Mouse (Mus musculus): ENCODE results near the gene Ptpn3. TPM values are rescaled to one million over a fixed set of nuclear protein-coding genes. Genes with fewer than 3 reads are reported as not detected.

Ptpn3 gene
- polyA plus RNA-seq, 1 experiment from 2014 or later = 3.3 TPM

DNA sequence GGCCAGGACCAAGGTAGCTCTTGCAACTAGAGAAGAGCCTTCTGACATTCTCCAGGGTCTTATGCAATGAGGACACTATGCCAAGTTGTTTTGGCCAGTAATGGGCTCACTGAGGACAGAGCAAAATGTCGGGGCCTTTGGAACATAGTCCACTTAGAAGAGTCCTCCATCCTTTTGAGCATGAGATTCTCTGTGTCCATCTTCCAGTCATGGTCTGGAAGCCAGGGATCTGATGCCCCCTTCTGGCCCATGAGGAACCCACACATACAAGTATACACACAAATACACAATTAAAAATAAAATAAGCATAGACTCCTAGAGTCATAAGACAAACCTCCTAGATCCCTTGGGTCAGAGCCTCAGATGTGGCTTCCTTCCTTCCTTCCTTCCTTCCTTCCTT lies 120.1 kb downstream of the Ptpn3 start:
- ATAC-seq (ENCODE audit: insufficient number of reproducible peaks, insufficient read depth, low FRiP score, low read depth) = no peak
- Histone ChIP-seq H3K4me1 (ENCODE audit: control insufficient read depth in 2 of 2, insufficient read depth in 2 of 2, low read length in 2 of 2) (peaks cover 0 to 3% of the 10 kb centered on the region in 2 experiments; a peak in 1 of 4 replicates), H3K4me3 (ENCODE audit: control insufficient read depth in 1 of 2, insufficient read depth in 1 of 2, low read depth in 1 of 2, low read length in 2 of 2) (no peak overlapping the region), H3K27me3 (ENCODE audit: control insufficient read depth, insufficient read depth, low read length) (no peaks in the 10 kb centered on the region), H3K4me2 (ENCODE audit: low read length) (no peak overlapping the region), H3K9ac (ENCODE audit: low read length) (no peak overlapping the region), H3K36me3 (ENCODE audit: control insufficient read depth, insufficient read depth, low read length) (no peaks in the 10 kb centered on the region), H3K27ac (replicated peaks in 1 of 2; ENCODE audit: control insufficient read depth in 1 of 2, insufficient read depth in 1 of 2, low read depth in 2 of 2, low read length in 2 of 2) (no peak overlapping the region), H3K9me3 (ENCODE audit: control insufficient read depth, low read length) (no peaks in the 10 kb centered on the region)
- 68% methylated on average over 1 of the region's 1 CpGs for WGBS

DNA sequence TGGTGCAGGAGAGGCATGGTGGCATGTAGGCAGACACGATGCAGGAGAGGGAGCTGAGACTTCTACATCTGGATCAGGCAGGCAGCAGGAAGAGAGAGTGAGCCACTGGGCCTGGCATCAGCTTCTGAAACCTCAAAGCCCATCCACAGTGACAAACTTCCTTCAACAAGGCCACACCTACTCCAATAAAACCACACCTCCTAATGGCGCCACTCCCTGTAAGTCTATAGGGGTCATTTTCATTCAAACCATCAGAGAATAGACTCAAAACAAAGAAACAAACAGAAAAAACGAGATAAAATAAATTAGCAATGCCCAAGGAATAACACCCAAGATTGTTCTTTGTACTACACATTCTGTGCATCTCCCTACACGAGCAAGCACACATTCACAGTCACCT lies 122.8 kb downstream of the Ptpn3 start:
- ATAC-seq (ENCODE audit: insufficient number of reproducible peaks, insufficient read depth, low FRiP score, low read depth) = no peak
- Histone ChIP-seq H3K9me3 (ENCODE audit: control insufficient read depth, low read length) (no peaks in the 10 kb centered on the region), H3K4me3 (ENCODE audit: control insufficient read depth in 1 of 2, insufficient read depth in 1 of 2, low read depth in 1 of 2, low read length in 2 of 2) (no peak overlapping the region), H3K27me3 (ENCODE audit: control insufficient read depth, insufficient read depth, low read length) (no peaks in the 10 kb centered on the region), H3K4me1 (ENCODE audit: control insufficient read depth in 2 of 2, insufficient read depth in 2 of 2, low read length in 2 of 2) (peaks cover 5 to 6% of the 10 kb centered on the region in 2 experiments), H3K27ac (replicated peaks in 1 of 2; ENCODE audit: control insufficient read depth in 1 of 2, insufficient read depth in 1 of 2, low read depth in 2 of 2, low read length in 2 of 2) (no peak overlapping the region), H3K36me3 (ENCODE audit: control insufficient read depth, insufficient read depth, low read length) (no peaks in the 10 kb centered on the region), H3K9ac (ENCODE audit: low read length) (no peak overlapping the region), H3K4me2 (ENCODE audit: low read length) (no peak overlapping the region)
- WGBS = 75% methylated on average over 4 of the region's 4 CpGs

DNA sequence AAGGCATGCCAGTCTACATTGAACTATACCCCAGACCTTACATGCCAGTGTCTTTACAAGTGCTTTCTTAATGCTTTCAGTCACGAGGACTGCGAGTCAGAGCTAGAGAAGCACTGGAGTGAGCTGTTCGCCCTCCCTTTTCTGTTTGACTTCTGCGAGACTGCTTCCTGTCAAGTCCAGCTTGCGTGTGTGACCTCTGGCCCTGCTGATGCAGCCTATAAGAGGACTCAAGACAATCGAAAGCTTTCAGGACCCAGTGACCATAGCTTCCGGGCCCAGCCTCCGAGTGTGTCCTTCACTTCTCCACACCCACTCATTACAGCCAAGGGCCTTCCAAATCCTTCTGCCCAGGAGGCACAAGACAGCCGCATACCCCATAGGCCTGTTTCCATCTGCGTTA lies 126.3 kb downstream of the Ptpn3 start:
- Histone ChIP-seq H3K9ac (ENCODE audit: low read length) (no peak overlapping the region), H3K27ac (replicated peaks in 1 of 2; ENCODE audit: control insufficient read depth in 1 of 2, insufficient read depth in 1 of 2, low read depth in 2 of 2, low read length in 2 of 2) (no peak overlapping the region), H3K4me3 (ENCODE audit: control insufficient read depth in 1 of 2, insufficient read depth in 1 of 2, low read depth in 1 of 2, low read length in 2 of 2) (no peak overlapping the region), H3K27me3 (ENCODE audit: control insufficient read depth, insufficient read depth, low read length) (no peaks in the 10 kb centered on the region), H3K9me3 (ENCODE audit: control insufficient read depth, low read length) (no peaks in the 10 kb centered on the region), H3K4me2 (ENCODE audit: low read length) (no peak overlapping the region), H3K36me3 (ENCODE audit: control insufficient read depth, insufficient read depth, low read length) (no peaks in the 10 kb centered on the region), H3K4me1 (ENCODE audit: control insufficient read depth in 2 of 2, insufficient read depth in 2 of 2, low read length in 2 of 2) (peaks cover 7 to 10% of the 10 kb centered on the region in 2 experiments)
- WGBS = 61% methylated on average over 10 of the region's 10 CpGs
- ATAC-seq (ENCODE audit: insufficient number of reproducible peaks, insufficient read depth, low FRiP score, low read depth) = no peak

GRCm38 (mm10) chr4:57172861-57173260 lies 128.8 kb downstream of the Ptpn3 start:
- no peak overlapping the region for H3K27ac ChIP-seq (replicated peaks in 1 of 2; ENCODE audit: control insufficient read depth in 1 of 2, insufficient read depth in 1 of 2, low read depth in 2 of 2, low read length in 2 of 2)
- H3K4me1 ChIP-seq (ENCODE audit: control insufficient read depth in 2 of 2, insufficient read depth in 2 of 2, low read length in 2 of 2) = peaks cover 7 to 10% of the 10 kb centered on the region in 2 experiments
- ATAC-seq (ENCODE audit: insufficient number of reproducible peaks, insufficient read depth, low FRiP score, low read depth) = no peak; the same call in 1 of the 2 replicates
- H3K4me3 ChIP-seq (ENCODE audit: control insufficient read depth in 1 of 2, insufficient read depth in 1 of 2, low read depth in 1 of 2, low read length in 2 of 2) = no peak overlapping the region
- no peaks in the 10 kb centered on the region for H3K27me3 ChIP-seq (ENCODE audit: control insufficient read depth, insufficient read depth, low read length)
- no peak overlapping the region for H3K4me2 ChIP-seq (ENCODE audit: low read length)
- H3K9me3 ChIP-seq (ENCODE audit: control insufficient read depth, low read length) = no peaks in the 10 kb centered on the region
- H3K36me3 ChIP-seq (ENCODE audit: control insufficient read depth, insufficient read depth, low read length) = no peaks in the 10 kb centered on the region
- H3K9ac ChIP-seq (ENCODE audit: low read length) = no peak overlapping the region
- 41% methylated on average over 8 of the region's 8 CpGs for WGBS

DNA sequence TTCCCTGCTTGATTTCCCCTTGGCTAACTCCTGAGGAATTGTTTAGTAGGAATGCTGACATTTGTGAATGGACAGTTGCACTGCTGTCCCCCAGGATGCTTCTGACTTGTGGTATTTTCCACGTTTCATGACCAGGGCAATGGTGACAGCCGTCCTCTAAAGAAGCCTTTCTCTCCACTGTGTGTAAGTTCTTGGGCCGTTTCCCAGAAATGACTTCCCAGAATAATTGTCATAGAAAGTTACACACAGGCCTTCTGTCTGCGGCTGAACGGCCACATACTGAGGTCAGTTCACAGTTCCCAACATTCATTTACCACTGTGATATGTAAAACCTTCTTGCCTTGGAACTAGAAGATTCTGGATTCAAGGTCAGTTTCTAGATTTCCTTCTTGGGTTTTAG lies 129.8 kb downstream of the Ptpn3 start:
- 0 out of 2 replicates have a peak, but pooled peaks have one; percentile 9 for ATAC-seq (ENCODE audit: insufficient number of reproducible peaks, insufficient read depth, low FRiP score, low read depth)
- H3K4me1 ChIP-seq (ENCODE audit: control insufficient read depth in 2 of 2, insufficient read depth in 2 of 2, low read length in 2 of 2) = peaks cover 7 to 10% of the 10 kb centered on the region in 2 experiments
- no peaks in the 10 kb centered on the region for H3K27me3 ChIP-seq (ENCODE audit: control insufficient read depth, insufficient read depth, low read length)
- H3K27ac ChIP-seq (replicated peaks in 1 of 2; ENCODE audit: control insufficient read depth in 1 of 2, insufficient read depth in 1 of 2, low read depth in 2 of 2, low read length in 2 of 2) = peak overlapping the region; percentile 51 to 63; a peak in 3 of 4 replicates
- H3K9ac ChIP-seq (ENCODE audit: low read length) = no peak overlapping the region
- H3K4me2 ChIP-seq (ENCODE audit: low read length) = no peak overlapping the region
- no peak overlapping the region for H3K4me3 ChIP-seq (ENCODE audit: control insufficient read depth in 1 of 2, insufficient read depth in 1 of 2, low read depth in 1 of 2, low read length in 2 of 2)
- no peaks in the 10 kb centered on the region for H3K36me3 ChIP-seq (ENCODE audit: control insufficient read depth, insufficient read depth, low read length)
- 30% methylated on average over 5 of the region's 5 CpGs for WGBS
- no peaks in the 10 kb centered on the region for H3K9me3 ChIP-seq (ENCODE audit: control insufficient read depth, low read length)

- peaks cover 2 to 4% of the 10 kb centered on the region in 2 experiments; a peak in 3 of 4 replicates for H3K4me1 ChIP-seq (ENCODE audit: control insufficient read depth in 2 of 2, insufficient read depth in 2 of 2, low read length in 2 of 2)
- WGBS = 92% methylated on average over 3 of the region's 3 CpGs
- H3K4me2 ChIP-seq (ENCODE audit: low read length) = no peak overlapping the region
- H3K9me3 ChIP-seq (ENCODE audit: control insufficient read depth, low read length) = no peaks in the 10 kb centered on the region
- no peak overlapping the region for H3K4me3 ChIP-seq (ENCODE audit: control insufficient read depth in 1 of 2, insufficient read depth in 1 of 2, low read depth in 1 of 2, low read length in 2 of 2)
- ATAC-seq (ENCODE audit: insufficient number of reproducible peaks, insufficient read depth, low FRiP score, low read depth) = no peak
- H3K9ac ChIP-seq (ENCODE audit: low read length) = no peak overlapping the region
- H3K27me3 ChIP-seq (ENCODE audit: control insufficient read depth, insufficient read depth, low read length) = no peaks in the 10 kb centered on the region
- H3K36me3 ChIP-seq (ENCODE audit: control insufficient read depth, insufficient read depth, low read length) = no peaks in the 10 kb centered on the region
- H3K27ac ChIP-seq (replicated peaks in 1 of 2; ENCODE audit: control insufficient read depth in 1 of 2, insufficient read depth in 1 of 2, low read depth in 2 of 2, low read length in 2 of 2) = no peak overlapping the region
These were observed 133.0 kb downstream of the Ptpn3 start for GRCm38 (mm10) chr4:57168680-57169079.

DNA sequence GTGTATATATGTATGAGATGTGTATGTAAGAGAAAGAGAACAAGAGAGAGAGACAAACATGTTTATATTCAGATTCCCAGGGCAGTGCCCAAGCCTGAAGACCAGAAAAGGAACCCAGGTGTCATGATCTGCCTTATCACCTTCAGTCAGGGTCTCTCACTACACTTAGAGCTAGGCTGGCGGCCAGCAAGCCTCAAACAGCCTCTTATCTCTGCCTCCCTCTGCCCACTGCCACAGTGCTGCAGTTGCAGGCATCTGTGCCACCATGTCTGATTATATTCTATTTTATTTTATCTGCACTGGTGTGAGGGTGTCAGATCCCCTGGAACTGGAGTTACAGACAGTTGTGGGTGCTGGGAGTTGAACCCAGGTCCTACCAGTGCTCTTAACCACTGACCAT lies 133.4 kb downstream of the Ptpn3 start:
- Histone ChIP-seq H3K27ac (replicated peaks in 1 of 2; ENCODE audit: control insufficient read depth in 1 of 2, insufficient read depth in 1 of 2, low read depth in 2 of 2, low read length in 2 of 2) (no peak overlapping the region), H3K4me1 (ENCODE audit: control insufficient read depth in 2 of 2, insufficient read depth in 2 of 2, low read length in 2 of 2) (peaks cover 2 to 4% of the 10 kb centered on the region in 2 experiments; a peak in 3 of 4 replicates), H3K9me3 (ENCODE audit: control insufficient read depth, low read length) (no peaks in the 10 kb centered on the region), H3K36me3 (ENCODE audit: control insufficient read depth, insufficient read depth, low read length) (no peaks in the 10 kb centered on the region), H3K27me3 (ENCODE audit: control insufficient read depth, insufficient read depth, low read length) (no peaks in the 10 kb centered on the region), H3K4me2 (ENCODE audit: low read length) (no peak overlapping the region), H3K9ac (ENCODE audit: low read length) (no peak overlapping the region), H3K4me3 (ENCODE audit: control insufficient read depth in 1 of 2, insufficient read depth in 1 of 2, low read depth in 1 of 2, low read length in 2 of 2) (no peak overlapping the region)
- WGBS = 23% methylated on average over 1 of the region's 1 CpGs
- no peak for ATAC-seq (ENCODE audit: insufficient number of reproducible peaks, insufficient read depth, low FRiP score, low read depth)

Data from heart, embryonic 14.5 days (tissue).